Mouse (Mus musculus) stomach, postnatal 0 days (tissue): ENCODE measurements at regions not wholly inside any gene's neighbourhood (a gene's known extent, or its start where the extent isn't known, plus 50 kb on each side); places are given as distances from the start of the nearest gene placed in this dataset.

Experiments
- CTCF ChIP-seq: IDR thresholded peaks from 2 replicates; pipeline ENCODE4 v1.5.1; 2016; ENCODE audit warnings: antibody characterized with exemption, low read depth, mild to moderate bottlenecking, moderate library complexity
- EP300 ChIP-seq: optimal IDR thresholded peaks from 2 replicates; pipeline ENCODE3; 2016; ENCODE audit warnings: antibody characterized with exemption

- TF ChIP-seq CTCF (no peak), EP300 (no peak)
Measured at GRCm38 (mm10) chr12:77674352-77674751, 436.4 kb downstream of the Fut8 start.
